Mouse (Mus musculus) kidney, embryonic 14.5 days (tissue): ENCODE results near the gene Uck1. TPM values are rescaled to one million over a fixed set of nuclear protein-coding genes. Genes with fewer than 3 reads are reported as not detected.
A peak's percentile ranks its signal among the peaks of the same experiment; 100 is the strongest.

Experiments used
- ATAC-seq: fragments of 200-750 bp; cut with Nextera tagmentation; 2 replicates; pipeline ENCODE4 v1.8.0; 2017; ENCODE audit warnings: moderate number of reproducible peaks, mild to moderate bottlenecking, moderate TSS enrichment, moderate library complexity; ENCODE audit not compliant: low FRiP score, low TSS enrichment
- H3K27ac ChIP-seq: fragments of 300-500 bp; sonication (generic); 2 replicates; pipeline ENCODE4 v1.5.1; 2014; ENCODE audit warnings: low read depth, mild to moderate bottlenecking, low read length, moderate library complexity, mixed read lengths
- H3K27me3 ChIP-seq: fragments of 300-500 bp; sonication (generic); 2 replicates; pipeline ENCODE4 v1.6.1; 2014; ENCODE audit warnings: mild to moderate bottlenecking, low read length; ENCODE audit not compliant: control insufficient read depth, insufficient read depth
- H3K36me3 ChIP-seq: fragments of 300-500 bp; sonication (generic); 2 replicates; pipeline ENCODE4 v1.6.1; 2014; ENCODE audit warnings: low read length, mixed read lengths; ENCODE audit not compliant: control insufficient read depth, insufficient read depth
- H3K4me1 ChIP-seq: fragments of 300-500 bp; sonication (generic); 2 replicates; pipeline ENCODE4 v1.6.1; 2014; ENCODE audit warnings: low read length, mixed read lengths; ENCODE audit not compliant: control insufficient read depth, insufficient read depth
- H3K4me2 ChIP-seq: fragments of 300-500 bp; sonication (generic); replicated peaks from 2 replicates; pipeline ENCODE4 v1.6.1; 2014; ENCODE audit warnings: low read depth, mild to moderate bottlenecking, low read length
- H3K4me3 ChIP-seq: fragments of 300-500 bp; sonication (generic); 2 replicates; pipeline ENCODE4 v1.5.1; 2014; ENCODE audit warnings: mild to moderate bottlenecking, low read length
- H3K9ac ChIP-seq: fragments of 300-500 bp; sonication (generic); 2 replicates; pipeline ENCODE4 v1.6.1; 2014; ENCODE audit warnings: low read depth, mild to moderate bottlenecking, low read length, moderate library complexity
- H3K9me3 ChIP-seq: fragments of 300-500 bp; sonication (generic); 2 replicates; pipeline ENCODE4 v1.6.1; 2016; ENCODE audit warnings: low read length; ENCODE audit not compliant: control insufficient read depth
- WGBS: fragments of 180-500 bp; shearing (Covaris S2); extraction: QIAGEN DNeasy Blood & Tissue Kit; methylation state at CpG from one replicate; pipeline ENCODE4 v1.1.7; 2014; 5-methylcytosine and 5-hydroxymethylcytosine counted together
- polyA plus RNA-seq: library from polyadenylated mRNA; unstranded; fragments of >200 nt; fragmentation: Nextera tagmentation; extraction: Ambion mirVana; gene quantifications from 2 replicates; pipeline ENCODE4 v1.2.1, GENCODE M21; 2014

The Uck1 gene
- polyA plus RNA-seq, 1 experiment from 2014 or later: 64.3 TPM

DNA sequence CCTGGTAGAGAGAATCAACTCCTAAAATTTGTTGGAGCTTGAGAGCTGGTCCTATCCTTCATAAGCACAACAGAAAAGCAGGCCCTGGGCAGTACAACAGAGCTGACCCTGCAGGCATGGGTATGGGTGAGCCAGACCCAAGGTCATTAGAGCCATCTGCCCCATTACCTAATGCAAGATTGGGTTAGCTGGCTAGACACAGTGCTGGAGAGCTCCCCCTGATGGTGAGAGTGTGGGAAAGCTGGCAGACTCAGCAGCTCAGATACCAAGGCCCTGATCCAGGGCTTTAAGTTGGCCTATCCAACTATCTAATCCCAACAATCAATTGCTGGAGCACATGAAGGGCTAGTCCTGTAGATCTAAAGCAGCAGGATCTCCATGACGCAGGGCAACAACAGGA is 22.8 kb upstream of the Uck1 start:
- Histone ChIP-seq H3K27me3 (no peaks in the 10 kb centered on the region), H3K36me3 (peaks cover 70% of the 10 kb centered on the region), H3K9ac (no peak overlapping the region), H3K27ac (no peak overlapping the region), H3K4me1 (peaks cover 8% of the 10 kb centered on the region; the same call in 1 of the 2 replicates), H3K4me3 (no peak overlapping the region), H3K9me3 (no peaks in the 10 kb centered on the region), H3K4me2 (no peak overlapping the region)
- ATAC-seq: no peak
- 92% methylated on average over 1 of the region's 1 CpGs for WGBS

GRCm38 (mm10) chr2:32282289-32282688 is 22.3 kb upstream of the Uck1 start:
- H3K4me2 ChIP-seq: no peak overlapping the region
- no peak overlapping the region for H3K27ac ChIP-seq
- H3K9ac ChIP-seq: no peak overlapping the region
- H3K27me3 ChIP-seq: no peaks in the 10 kb centered on the region
- WGBS: 85% methylated on average over 2 of the region's 2 CpGs
- no peak overlapping the region for H3K4me3 ChIP-seq
- peaks cover 74% of the 10 kb centered on the region for H3K36me3 ChIP-seq
- ATAC-seq: no peak
- H3K9me3 ChIP-seq: no peaks in the 10 kb centered on the region
- peaks cover 8% of the 10 kb centered on the region; the same call in 1 of the 2 replicates for H3K4me1 ChIP-seq

DNA sequence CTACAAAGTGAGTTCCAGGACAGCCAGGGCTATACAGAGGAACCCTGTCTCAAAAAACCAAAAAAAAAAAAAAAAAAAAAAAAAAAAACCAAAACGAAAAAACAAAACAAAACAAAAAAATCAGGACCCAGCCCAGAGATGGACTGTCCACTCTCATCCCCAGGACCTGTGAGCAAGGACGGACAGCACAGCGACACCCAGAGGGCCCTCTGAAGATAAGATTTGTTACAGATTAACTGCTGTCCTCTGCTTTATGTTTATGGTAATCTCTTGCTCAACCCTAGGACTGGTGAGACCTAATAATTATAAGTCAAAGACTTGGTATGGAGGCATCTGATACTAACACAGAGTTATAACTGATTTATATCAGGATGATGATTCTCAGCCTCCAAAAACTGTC is 15.9 kb upstream of the Uck1 start:
- Histone ChIP-seq H3K9ac (no peak overlapping the region), H3K36me3 (peaks cover 36% of the 10 kb centered on the region), H3K4me3 (no peak overlapping the region), H3K4me2 (no peak overlapping the region), H3K27ac (no peak overlapping the region), H3K4me1 (no peaks in the 10 kb centered on the region), H3K9me3 (no peaks in the 10 kb centered on the region), H3K27me3 (no peaks in the 10 kb centered on the region)
- no peak for ATAC-seq
- WGBS: 75% methylated on average over 3 of the region's 3 CpGs

GRCm38 (mm10) chr2:32260635-32261034 is 676 bp upstream of the Uck1 start:
- Histone ChIP-seq H3K4me3 (peak overlapping the region; percentile 73; the same call in 1 of the 2 replicates), H3K27me3 (no peaks in the 10 kb centered on the region), H3K4me2 (no peak overlapping the region)

DNA sequence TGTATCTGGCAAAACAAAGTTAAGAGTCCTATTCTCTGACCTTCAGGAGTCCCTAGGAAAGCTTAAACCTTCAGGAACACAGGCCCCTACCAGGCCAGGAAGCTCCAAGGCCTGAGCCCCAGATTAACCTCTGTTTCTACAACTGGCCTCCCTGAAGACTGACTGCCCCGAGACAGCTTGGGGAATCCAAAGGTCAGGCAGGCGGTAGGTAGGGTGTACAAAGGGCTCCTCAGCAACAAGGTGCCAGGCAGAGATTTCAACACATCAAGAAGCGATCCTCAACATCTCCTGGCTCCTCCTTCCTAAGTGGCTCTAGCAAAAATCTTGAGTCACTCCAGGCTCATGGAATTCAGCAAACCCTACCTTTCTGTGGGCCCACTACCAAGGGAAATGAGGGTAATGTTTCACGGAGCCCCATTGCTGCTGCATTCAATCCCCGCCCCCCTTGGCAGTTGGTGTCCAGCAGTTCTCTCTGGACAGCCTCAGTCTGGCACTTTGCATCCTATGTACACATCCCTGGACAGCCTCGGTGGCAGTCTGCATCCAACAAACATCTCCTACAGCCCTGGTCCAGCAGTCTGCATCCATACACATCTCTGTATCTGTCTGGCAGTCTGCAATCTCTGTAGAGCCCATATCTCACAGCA is 949 bp downstream of the Uck1 start:
- 43% methylated on average over 6 of the region's 6 CpGs for WGBS
- peak overlapping the region; percentile 79 for H3K9ac ChIP-seq
- H3K4me1 ChIP-seq: peaks cover 7% of the 10 kb centered on the region
- H3K4me2 ChIP-seq: peak overlapping the region; percentile 79
- H3K4me3 ChIP-seq: peak overlapping the region; percentile 73
- no peak overlapping the region; the same call in none of the 2 replicates for H3K27ac ChIP-seq
- no peaks in the 10 kb centered on the region for H3K9me3 ChIP-seq
- H3K27me3 ChIP-seq: no peaks in the 10 kb centered on the region
- peaks cover 30% of the 10 kb centered on the region for H3K36me3 ChIP-seq
- ATAC-seq: no peak

More at GRCm38 (mm10) chr2:32260635-32261034, 676 bp upstream of the Uck1 start:
- no peak overlapping the region for H3K27ac ChIP-seq
- ATAC-seq: no peak
- no peak overlapping the region for H3K9ac ChIP-seq
- WGBS: 35% methylated on average over 4 of the region's 4 CpGs
- no peaks in the 10 kb centered on the region for H3K9me3 ChIP-seq
- H3K36me3 ChIP-seq: peaks cover 21% of the 10 kb centered on the region
- H3K4me1 ChIP-seq: peaks cover 7% of the 10 kb centered on the region

DNA sequence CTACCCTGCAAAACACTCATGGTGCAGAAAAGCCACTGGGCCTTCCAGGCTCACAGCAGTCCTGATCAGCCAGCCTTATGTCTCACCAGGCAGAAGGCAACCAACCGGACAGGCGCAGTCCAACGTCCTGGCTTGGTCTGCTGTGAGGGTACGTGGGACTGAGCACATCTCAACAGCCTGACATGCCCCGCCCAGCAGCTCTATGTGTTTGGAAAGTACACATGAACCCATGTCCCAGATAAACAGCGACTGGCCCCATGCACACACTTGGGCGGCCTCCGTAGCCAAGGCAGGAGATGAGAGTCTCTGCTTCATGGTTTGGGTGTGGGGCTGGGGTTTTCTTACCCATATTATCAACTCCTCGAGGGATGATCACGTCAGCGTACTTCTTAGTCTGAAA is 3.7 kb downstream of the Uck1 start:
- Histone ChIP-seq H3K4me1 (peaks cover 7% of the 10 kb centered on the region), H3K36me3 (peaks cover 55% of the 10 kb centered on the region)

DNA sequence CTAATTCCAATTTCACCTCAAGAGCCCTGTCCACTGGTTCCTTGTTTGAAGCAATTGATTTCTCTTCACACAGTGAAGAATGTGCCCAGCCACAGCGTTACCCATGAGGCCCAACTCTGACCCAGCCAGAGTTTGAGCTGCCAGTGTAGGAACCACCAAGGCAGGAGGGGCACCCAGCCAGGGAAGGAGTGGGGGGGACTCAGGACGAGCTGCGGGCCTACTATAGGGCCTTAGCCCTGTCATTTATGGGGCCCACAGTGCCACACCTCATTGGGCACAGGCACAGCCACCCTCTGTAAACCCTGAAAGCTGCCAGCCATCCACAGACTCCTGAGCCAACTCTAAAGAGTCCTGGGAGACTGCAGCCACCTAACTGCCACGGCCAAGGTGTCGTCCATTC is 5.4 kb downstream of the Uck1 start:
- H3K4me1 ChIP-seq: peaks cover 7% of the 10 kb centered on the region
- ATAC-seq: no peak
- H3K4me3 ChIP-seq: no peak overlapping the region
- no peak overlapping the region for H3K4me2 ChIP-seq
- no peaks in the 10 kb centered on the region for H3K9me3 ChIP-seq
- no peaks in the 10 kb centered on the region for H3K27me3 ChIP-seq
- no peak overlapping the region for H3K9ac ChIP-seq
- WGBS: 84% methylated on average over 5 of the region's 5 CpGs
- H3K36me3 ChIP-seq: peaks cover 65% of the 10 kb centered on the region
- no peak overlapping the region for H3K27ac ChIP-seq

More for the DNA sequence above, 3.7 kb downstream of the Uck1 start:
- no peak overlapping the region for H3K27ac ChIP-seq
- no peak overlapping the region for H3K4me2 ChIP-seq
- no peak overlapping the region for H3K9ac ChIP-seq
- H3K27me3 ChIP-seq: no peaks in the 10 kb centered on the region
- ATAC-seq: no peak
- H3K4me3 ChIP-seq: no peak overlapping the region
- H3K9me3 ChIP-seq: no peaks in the 10 kb centered on the region
- WGBS: 88% methylated on average over 11 of the region's 11 CpGs

DNA sequence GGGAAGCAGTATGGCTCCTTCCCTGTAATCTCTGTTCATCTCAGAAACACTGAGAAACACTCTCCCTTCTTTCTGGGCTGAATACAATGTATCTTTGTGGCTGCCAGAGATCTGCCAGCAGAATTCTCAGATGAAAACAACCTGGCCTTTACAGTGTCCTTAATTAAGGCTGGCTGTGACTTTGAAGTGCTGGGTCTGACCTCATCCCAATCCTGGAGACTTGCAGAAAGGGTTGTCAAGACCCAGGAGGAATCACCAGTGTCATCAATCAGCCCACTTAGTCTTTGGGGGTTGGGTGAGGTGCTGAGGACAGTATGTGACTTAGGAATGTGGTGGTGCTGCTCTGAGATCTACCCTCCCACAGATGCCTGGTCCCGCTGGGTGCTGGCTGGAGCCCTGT is 6.6 kb downstream of the Uck1 start:
- no peak overlapping the region for H3K4me3 ChIP-seq
- no peak overlapping the region for H3K27ac ChIP-seq
- peaks cover 72% of the 10 kb centered on the region for H3K36me3 ChIP-seq
- WGBS: 75% methylated on average over 1 of the region's 1 CpGs
- no peak overlapping the region for H3K9ac ChIP-seq
- H3K4me1 ChIP-seq: no peaks in the 10 kb centered on the region
- no peak for ATAC-seq
- no peaks in the 10 kb centered on the region for H3K9me3 ChIP-seq
- no peaks in the 10 kb centered on the region for H3K27me3 ChIP-seq
- no peak overlapping the region for H3K4me2 ChIP-seq

DNA sequence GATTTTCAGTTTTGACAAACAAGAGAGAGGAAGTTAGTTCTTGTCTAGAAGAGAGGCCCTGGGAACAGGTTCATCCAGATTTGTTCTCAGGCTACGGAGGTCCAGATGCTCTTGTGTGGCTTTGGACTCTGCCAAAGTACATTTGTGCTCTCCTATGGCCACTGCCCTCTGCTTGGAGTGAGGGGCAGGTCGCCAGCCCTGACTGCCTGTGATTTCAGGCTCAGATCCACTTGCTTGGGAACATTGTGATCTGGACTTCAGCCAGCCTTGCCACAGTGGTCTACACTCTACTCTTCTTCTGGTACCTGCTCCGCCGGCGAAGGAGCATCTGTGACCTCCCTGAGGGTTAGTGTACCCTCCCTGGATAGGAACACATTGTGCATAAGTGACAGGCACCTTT is 7.3 kb downstream of the Uck1 start:
- Histone ChIP-seq H3K27ac (no peak overlapping the region), H3K36me3 (peaks cover 69% of the 10 kb centered on the region), H3K4me1 (no peaks in the 10 kb centered on the region), H3K9me3 (no peaks in the 10 kb centered on the region), H3K4me2 (no peak overlapping the region), H3K9ac (no peak overlapping the region), H3K27me3 (no peaks in the 10 kb centered on the region), H3K4me3 (no peak overlapping the region)
- ATAC-seq: no peak
- 92% methylated on average over 5 of the region's 5 CpGs for WGBS
